Mouse (Mus musculus) heart, postnatal 0 days (tissue): ENCODE data around the gene 4933416C03Rik.

Experiments used
- CTCF ChIP-seq: IDR thresholded peaks from 2 replicates; pipeline ENCODE4 v1.5.1; 2016; ENCODE audit warnings: antibody characterized with exemption, control low read depth, low read depth
- EP300 ChIP-seq: IDR thresholded peaks from 2 replicates; pipeline ENCODE4 v1.6.1; 2016; ENCODE audit warnings: antibody characterized with exemption, low read depth

- TF ChIP-seq CTCF, result no peak
- TF ChIP-seq EP300, result no peak
These were observed 21.5 kb upstream of the 4933416C03Rik start for GRCm38 (mm10) chr10:116135187-116135586.
